Mouse (Mus musculus) spleen, postnatal 0 days (tissue): ENCODE data around the gene Tor1aip1. TPM values are rescaled to one million over a fixed set of nuclear protein-coding genes. Genes with fewer than 3 reads are reported as not detected.

Source experiments
- polyA plus RNA-seq: library from polyadenylated mRNA; unstranded; fragments of >200 nt; fragmentation: Nextera tagmentation; extraction: Ambion mirVana; gene quantifications from 2 replicates; pipeline ENCODE4 v1.2.1, GENCODE M21; 2015

The Tor1aip1 gene
- 39.1 and 39.8 TPM in 2 replicates for polyA plus RNA-seq

DNA sequence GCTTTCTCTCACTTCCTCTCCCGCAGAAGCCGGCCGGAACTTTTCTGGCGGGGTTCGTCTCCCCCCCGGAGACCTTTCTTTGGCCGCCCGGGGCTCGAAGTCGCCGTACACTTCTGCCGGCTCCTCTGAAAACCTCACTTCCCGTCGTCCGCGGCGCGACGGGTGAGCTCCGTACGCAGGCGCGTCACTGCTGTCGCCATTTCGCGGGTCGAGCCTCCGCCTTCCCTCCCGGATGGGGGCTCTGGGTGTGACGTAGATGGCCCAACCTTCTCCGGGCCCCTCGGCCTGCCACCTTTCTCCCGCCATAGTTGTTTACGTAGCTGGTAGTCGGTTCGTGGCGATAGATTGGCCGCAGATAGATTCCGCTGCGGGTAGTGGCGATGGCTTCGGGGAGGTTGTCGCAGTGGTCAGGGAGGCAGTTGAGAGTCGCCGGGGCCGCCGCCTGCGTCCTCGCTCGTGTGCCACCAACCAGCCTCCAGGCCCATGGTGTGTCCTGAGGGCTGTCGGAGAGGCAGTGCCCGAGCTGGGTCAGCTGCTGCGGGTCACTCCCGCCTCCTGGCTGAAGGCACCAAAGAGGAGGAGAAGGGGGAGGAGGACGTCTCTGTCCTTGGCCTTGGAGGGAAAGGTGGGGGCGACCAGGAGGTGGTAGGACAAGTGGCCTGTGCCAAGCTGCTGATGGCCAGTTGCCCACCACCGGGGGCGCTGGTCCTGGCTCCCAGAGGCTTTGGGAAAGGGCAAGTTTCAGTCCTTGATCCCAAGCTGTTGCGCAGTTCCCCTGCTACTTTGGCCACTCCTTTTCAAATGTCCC is at the start of gene Tor1aip1:
Gene Tor1aip1, minus strand, starts transcription at position 551 of the 808 bp plus-strand sequence.

DNA sequence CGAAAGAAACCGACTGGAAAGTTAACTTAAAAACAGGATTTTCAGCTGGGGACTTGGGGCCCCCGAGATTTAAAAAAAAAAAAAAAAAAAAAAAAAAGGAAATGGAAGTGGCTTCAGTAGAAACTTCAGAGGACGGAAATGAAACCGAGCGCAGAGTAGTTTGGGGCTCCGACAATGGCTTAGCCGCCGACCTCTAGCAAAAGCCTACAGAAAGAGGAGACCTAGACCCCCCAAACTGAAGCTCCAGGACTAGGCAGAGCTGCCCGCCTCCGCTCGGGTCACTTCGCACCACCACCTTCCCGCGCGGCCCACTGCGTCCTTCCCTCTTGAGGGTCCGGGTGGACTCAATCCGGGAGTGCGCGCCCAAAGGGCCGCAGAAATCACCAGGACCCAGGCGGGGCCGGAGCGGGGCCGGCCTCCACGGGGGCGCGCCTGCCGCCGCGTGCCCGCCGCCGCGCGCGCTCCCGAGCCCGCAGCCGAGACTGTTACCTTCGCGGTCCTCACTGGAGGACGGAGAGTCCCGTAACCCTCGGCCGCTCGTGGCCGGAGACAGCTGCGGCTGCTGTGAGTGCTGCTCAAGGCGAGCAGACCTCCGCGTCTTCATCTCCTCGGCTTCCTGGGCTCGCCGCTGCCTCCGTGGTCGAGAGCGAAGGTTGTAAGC is 881 bp downstream of the Tor1aip1 start, which contains the start of gene Tor1aip2:
Gene Tor1aip2, plus strand, starts transcription at position 135 of the 661 bp plus-strand sequence.

DNA sequence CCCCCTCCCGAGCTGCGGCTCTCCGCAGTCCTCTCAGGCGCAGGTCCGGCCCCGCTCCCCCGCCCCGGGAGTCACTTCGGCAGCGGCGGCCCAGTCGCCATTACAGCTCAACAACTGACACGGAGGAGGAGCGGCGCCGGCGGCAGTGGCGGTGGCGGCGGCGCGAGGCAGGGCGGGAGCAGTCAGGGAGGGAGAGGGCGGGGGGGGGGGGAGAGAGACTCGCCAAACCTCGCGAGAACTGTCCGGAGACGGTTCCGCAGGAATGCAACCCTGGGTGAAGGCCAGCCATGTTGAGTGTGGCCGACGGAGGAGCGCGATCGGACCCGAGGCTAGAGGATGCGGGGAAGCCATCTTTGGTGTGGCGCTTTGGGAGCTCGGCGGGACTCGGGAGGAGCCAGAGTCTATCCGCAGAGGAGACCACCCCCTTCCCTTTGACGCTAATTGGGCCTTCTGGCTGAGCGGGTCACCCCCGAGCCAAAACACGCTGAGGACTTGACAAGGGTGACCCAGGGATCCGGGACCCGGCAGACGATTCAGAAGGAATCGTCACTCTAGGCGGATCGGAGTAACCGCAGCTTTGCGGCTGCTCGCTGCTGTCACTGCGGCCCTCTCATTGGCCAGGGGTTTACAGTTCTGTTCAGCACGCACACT is 63.1 kb downstream of the Tor1aip1 start, which contains the start of gene Cep350:
Gene Cep350, minus strand, starts transcription at position 188 of the 651 bp plus-strand sequence.

Other genes starting within 250 kb of the Tor1aip1 start
- gene Qsox1, start 223.6 kb downstream of the Tor1aip1 start, polyA plus RNA-seq: 26.9 and 29.2 TPM in 2 replicates
- gene Cep350, start 63.2 kb downstream of the Tor1aip1 start, polyA plus RNA-seq: 9.2 and 11.9 TPM in 2 replicates
- 47.8 and 49.4 TPM in 2 replicates for gene Tor1aip2, start 1.1 kb downstream of the Tor1aip1 start, polyA plus RNA-seq
- gene Fam163a, start 168.5 kb upstream of the Tor1aip1 start, polyA plus RNA-seq: not detected in 2 replicates